Mouse (Mus musculus): ENCODE measurements at regions not wholly inside any gene's neighbourhood (a gene's known extent, or its start where the extent isn't known, plus 50 kb on each side); places are given as distances from the start of the nearest gene placed in this dataset.

DNA sequence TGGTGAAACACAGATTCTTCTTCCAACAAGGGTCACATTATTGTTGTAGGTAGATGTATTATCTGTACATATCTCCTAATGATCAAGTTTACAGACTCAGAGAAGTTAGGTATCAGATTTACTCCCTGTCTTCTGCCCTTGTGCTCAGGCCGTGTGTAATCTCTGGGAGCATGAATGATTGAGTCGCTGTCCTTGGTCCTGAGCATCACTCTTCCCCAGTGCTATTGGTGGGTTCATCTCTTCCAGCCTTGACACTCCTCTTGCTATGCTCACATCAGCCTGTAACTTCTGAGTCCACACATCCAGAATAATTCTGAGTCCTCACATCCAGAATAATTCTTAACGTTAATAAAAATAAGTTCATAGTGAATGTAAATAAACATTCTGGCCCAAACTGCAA, 295.6 kb downstream of the Basp1 start:
- peak; percentile 78 to 80 for DNase-seq

DNA sequence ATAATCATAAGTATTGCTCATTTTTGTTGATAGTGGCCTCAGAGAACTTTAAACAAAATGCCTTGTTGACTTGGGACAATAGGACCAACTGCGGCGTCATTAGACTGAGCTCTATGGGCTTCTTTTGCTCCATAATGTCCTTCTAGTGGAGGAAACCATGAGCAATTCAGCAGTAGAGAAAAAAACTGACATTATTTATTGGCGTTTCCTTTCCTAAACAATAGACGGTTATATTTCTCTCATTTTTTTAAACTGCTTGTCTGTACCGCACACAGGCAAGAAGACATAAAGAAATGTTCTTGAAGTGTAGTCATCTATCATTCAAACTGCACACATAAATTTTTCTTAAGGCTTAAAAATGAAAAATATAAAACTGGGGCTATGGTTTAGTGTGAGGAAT, 310.8 kb downstream of the Basp1 start:
- no peak for DNase-seq

DNA sequence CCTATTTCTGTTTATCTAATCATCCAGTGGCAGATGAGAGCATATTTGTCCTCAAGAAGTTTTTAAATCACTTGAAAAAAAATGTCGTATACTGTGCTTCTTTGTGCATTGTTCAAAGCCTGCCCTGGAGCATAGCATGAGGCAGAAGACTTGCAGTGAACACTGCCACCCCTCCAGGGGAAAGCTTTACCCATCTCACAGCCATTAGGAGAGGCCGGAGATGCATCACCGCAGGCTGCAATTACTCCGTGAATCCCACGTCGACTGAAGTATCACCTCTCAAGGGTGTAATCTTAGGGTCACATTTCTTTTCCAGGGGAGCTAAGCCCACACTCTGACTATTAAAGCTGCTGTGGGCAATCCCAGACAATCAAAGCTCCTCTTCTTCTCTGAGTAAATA, 319.8 kb downstream of the Basp1 start:
- no peak for DNase-seq

DNA sequence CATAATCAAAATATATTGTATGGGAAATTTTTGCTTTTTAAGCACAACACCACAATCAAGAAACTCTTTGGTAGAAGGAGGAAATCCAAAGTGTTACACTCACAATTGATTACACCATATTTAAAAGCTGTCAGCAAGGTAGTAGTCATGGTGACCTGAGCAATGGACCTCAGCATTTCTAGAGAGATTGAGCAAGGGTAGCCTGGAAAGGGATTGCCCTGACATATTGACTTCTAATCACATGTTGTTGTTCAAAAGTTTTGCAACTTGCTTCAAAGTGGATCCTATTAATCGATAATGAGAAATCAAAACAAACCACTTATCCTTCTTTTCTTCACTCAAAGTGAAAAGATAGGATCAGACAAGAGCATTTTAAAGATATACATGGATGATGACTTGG, 343.9 kb downstream of the Basp1 start:
- no peak for DNase-seq

DNA sequence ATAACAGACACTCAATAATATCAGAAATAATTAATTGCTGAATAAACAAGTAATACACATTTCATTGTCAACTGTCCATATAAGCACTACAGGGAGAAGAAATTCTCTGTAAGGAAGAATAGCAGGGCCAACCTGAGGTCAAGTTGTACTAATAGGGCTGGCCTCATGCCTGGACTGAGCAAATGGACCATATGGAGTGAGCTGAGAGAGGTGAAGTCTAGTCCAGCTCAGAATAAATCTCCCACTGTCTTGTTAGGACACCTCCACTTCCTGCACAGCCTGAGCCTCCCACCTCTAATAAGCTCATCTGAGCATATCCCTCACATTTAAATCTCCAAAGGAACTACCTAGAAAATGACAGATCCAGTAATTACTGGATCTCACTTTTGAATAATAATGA, 354.2 kb downstream of the Basp1 start:
- DNase-seq = peak; percentile 51 to 60

DNA sequence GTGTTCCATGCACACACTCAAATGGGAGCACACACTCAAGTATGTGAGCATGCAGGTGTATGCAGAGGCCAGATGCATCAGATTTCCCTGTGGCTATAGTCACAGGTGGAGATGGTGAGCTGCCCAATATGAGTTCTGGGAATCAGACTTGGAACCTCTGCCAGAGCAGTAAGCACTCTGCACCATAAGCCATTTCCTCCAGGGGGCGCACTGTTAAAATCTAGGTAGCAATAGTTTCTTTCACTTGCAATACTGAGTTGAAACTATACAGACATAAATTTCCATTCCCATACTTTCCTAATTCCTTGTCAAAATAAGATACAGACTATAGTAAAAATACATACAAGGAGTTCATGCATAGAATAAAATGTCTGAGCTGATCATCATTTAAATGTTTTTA, 365.7 kb downstream of the Basp1 start:
- DNase-seq = peak; percentile 71 to 72

DNA sequence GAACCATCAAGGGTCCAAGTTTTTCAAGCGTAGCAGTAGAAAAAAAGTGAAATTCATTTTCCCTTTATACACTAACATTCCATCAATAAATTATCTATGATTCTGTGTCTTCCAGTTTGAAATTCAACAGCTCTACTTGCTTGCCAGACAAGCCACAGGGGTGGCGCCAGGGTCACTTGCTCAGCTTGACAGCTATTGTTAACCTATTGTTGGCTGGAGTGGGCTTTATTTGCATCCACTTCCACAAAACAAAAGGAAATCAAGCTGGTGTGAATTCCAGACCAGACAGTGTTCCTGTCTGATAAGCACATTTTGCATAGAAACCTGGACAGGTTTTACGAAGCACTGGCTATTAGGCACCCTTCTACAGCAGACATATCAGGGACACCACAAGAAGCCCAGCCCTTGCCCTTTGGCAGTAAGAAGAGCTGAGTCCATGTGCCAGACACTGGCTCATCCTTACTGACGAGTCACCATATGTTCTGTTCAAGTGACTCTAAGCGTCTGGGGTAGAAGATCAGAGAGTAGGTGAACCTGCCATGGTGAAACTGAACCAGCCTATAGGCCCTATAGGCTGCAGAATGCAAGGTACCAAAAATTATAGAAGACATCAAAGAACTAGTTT, 366.9 kb downstream of the Basp1 start:
- DNase-seq = peak; percentile 20 to 33

DNA sequence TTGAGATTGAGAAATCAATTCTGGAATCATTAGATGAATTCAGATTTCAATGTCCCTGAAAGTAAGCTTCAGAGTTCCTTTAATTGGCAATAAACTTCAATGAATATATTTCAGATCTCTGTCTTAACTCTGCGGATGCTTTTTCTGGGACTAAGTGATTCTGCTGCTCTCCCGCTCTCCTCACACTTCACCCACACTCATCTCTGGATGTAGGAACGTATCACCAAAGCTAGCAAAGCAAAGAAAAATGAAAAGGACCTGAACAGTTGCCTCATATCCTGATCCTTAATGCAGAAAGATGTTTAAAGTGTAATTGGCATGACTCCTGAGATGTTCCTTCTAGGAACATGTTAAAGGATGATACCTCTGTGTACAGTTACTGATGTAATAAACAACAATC, 377.3 kb downstream of the Basp1 start:
- no peak for DNase-seq

DNA sequence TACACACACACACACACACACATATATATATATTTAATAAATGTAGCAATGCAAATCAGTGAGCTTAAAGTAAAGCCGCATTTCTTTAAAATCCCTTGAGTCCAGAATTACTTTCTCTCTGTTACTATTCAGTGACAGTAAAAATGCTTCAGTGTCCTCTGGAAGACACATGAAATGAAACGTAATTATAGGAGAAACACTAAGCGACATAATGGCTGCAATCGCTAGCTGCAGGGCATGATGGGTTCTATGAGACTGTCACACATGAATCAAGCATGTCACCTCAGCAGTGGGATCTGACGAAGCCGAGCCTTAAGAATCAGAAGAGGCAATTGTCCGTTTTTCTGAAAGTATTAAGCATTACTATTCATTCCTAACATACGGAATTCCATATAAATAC, 385.7 kb downstream of the Basp1 start:
- no peak for DNase-seq

DNA sequence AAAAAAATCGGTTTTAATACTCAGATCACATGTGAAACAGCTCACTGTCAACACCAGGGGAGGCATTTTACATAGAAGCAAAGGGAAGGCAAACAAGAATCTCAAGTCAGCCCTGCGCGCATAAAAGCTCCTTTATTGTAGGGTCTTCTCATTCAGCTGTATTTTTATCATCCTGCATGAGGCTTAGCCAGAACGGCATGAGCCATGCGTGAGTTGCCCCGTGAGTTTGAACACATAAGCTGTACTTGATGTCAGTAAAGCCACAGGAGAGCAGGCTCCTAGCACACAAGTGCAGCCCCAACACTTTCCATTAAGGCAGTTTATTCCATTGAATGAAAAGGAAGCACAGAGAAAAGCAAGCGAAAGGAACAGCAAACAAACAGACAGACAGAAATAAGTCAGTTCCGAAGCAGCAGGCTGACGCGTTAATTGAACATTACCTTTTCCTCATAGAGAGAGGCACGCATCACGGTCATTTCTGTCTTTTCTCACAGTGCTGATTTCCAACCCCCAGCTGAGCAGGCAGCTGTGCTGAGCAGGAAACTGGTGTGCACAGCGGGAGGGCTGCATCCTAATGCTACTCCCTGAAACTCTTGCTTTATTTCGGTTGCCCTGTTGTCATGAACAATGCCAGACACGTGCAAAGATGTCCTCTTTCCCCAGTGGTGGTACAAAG, 386.6 kb downstream of the Basp1 start:
- peak; percentile 4 to 14 for DNase-seq

DNA sequence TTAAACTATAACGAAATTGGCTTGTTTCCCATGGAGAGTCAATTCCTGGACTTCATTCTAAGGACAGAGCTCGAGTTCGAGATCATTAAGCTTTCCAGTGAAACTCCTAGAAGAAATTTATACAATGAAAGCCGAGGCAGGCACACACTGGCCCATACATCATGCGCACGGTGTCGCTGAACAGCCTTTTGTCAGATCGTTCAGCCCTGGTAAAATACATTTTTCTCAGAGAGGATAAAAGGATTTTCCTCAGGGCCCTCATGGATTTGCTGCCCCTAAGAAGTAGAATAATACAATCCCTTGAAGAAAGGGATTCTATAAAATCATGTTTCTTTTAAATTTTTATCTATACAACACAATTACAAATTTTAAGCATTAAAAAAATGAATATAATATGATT, 387.2 kb downstream of the Basp1 start:
- DNase-seq = no peak

DNA sequence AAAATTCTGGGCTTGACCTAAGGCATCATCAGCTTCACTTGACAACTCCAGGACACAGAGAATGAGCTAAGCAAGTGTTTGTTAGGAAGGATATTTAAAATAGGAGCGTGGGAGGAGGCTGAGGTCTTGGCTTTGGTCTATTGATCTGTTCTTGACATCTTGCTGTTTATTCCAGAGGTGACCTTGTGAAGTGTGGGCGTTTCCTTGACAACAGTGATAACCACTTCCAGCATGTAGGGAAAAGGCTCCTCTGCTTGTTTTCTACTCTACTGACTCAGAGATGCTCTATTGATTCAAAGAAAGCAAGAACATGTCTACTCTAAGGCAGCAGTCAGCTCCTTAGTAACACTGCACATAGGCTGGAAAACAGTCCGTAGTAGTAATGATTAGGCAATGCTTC, 392.6 kb downstream of the Basp1 start:
- DNase-seq = no peak

DNA sequence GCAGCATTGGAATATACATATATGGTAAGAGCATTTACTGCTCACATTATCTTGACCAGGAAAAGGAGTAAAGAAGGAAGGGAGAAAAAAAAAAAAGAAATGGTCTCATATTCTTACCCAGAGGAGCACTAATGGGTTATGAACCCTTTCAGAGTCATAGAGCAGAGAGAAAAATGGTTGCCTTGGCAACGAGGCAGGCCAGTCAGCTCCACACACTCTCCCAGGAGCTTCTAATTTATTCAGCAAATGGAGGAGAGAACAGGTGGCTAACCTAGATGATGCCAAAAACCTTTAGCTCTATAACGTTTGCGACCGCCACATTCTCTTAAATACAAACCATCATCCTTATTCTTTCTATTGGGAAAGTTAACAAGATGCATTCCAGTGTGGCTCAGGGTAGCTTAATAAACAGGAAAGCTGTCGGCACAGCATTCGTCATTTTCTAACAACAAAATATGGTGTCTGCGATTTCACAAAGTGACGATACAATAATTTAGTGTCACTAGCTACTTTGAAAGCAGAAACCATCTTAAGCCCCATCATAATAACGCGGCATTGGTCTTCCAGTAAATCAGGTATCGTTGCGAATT, 394.1 kb downstream of the Basp1 start:
- no peak for DNase-seq

DNA sequence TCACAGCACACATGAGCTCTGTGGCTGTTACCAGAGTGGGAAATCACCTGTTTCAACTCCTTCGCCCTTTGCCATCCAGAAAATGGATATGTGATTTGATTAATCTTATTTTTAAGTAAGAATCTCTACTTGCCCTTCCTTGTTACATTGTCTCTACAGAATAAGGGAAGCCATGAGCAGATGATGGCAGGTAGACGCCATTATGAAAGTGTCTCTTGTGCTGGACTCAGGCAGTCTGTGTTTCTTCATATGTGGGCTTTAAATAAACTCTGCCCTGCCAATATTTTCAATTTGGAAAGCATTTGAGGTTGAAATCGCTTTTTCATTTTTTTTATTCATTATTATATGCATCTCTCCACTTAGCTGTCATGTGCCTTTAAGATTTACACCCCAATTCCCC, 394.6 kb downstream of the Basp1 start:
- no peak for DNase-seq

DNA sequence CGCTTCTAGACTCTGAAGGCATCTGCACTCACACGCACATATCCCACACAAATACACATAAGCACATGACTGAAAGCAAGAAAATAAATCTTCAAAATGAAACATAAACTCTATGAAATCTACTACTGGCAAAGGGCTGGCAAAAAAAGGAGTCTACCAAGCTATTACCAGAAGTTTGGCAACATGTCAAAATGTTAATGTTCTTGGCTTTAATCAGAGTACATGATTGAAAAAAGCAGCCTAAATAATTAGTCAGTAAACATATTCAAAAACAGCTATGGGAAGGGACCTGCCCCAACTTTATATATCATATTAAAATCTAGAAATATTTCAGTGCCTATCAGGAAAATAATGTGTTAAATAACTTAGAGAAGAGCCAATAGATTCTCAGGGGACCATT, 405.8 kb downstream of the Basp1 start:
- no peak for DNase-seq

DNA sequence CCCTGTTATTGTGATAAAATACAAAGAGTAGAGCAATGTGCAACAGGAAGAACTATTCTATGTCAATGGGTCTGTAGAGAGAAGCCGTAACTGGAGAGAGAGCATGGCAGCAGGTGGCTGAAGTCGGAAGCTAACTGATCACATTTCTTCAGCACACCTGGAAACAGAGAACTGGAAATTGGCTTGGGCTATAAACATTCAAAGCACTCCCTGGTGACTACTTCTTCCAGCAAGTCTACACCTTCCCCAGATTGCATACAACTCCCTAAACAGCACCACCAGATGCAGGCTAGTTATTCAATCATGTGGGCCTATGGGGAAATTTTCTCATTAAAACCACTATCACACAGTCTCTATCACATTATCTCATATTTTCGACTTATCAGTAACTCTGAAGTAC, 413.4 kb downstream of the Basp1 start:
- no peak for DNase-seq

DNA sequence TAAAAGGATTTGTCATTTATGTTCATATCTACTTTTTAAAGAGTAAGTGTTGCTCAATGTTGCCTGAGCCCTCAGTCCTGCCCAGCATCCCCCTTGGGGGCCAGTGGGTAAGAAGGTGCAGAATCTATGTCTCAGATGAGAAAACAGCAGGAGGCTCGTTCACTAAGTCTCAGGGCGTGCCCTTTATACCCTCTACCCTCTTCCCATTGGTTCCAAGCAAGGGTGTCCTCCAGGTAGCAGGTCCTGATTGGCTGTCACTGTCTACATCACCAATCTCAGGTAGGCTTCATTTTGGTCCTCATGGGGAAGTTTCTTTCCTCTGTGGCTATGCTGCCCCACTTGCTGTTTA, 420.3 kb downstream of the Basp1 start:
- DNase-seq = no peak

DNA sequence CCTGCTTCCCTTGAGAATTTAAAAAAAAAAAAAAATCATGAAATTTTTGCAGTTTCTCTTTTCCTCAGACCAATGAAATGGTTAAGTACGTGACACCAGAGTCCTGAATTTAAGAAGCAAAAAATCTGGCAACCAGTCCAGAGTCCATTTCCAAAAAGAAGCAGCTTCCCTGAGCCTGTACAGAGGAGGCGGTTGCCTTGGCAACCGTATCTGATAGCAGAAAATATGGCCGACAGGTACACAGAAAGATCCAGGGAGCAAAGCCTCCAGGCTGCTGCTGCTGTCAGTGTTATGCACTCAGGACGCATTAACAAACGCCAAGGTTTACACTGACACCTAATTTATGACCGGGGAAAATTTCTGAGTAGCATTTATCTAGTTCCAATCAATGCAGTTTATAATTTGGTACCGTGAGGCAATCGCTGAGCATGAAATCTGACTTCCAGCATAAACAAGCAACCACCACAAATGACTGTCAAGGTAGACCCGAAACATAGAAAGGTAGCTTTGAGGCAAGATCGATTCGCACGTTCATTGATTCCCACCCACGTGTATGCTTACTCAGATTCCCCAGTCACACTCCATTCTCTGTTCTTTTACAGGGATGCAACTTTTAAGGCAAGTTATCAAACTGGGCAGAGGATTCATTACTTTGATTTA, 420.8 kb downstream of the Basp1 start:
- no peak for DNase-seq

DNA sequence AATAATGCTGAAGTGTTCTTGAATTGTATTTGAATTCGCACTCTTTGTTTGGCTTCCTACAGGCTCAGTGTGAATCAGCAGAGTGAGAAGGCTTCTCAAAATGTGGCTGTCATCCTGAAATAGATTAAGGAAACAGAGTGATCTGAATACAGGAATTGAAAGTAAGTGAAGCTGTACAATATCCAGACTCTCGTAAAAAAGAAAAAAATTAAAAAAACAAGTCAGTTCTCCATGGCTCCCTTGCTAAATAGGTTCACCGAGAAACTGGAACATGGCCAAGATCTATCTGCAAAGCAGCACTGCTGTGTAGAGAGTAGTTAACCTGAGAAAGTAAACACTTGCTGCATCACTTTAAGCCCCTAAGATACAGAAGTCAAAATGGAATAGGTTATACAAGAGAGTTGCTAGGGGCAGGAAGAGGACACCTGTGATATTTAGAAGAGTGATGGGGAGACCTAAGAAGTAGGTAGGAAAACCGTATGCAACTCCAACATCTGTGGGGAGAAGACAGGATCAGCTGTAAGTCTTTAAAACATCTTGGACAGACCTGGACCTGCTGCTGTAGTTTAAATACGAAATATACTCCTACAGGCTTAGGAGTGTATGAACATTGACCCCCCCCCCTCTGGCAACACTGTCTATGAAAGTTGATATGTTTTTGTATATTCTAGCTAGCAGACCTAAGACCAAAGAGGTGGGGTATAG, 423.3 kb downstream of the Basp1 start:
- DNase-seq = no peak

DNA sequence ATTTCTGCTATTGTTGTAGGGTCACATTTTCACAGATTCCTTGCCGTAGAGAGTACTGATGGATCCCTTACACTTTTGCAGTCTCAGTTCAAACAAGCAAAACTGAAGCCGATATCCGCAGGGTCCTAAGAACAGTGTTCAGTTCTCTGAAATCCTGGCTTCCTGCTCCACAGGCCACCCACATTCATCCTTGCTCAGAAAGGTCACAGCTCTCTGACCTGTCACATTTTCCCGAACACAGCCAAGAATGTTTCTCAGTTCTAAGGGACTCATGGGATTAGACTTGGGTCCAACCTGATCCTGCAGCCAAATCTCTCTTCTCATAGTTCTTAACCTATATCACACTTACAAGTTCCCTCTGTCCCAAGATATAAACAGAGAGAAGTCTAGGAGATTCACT, 432.7 kb downstream of the Basp1 start:
- peak; percentile 38 to 61 for DNase-seq

DNA sequence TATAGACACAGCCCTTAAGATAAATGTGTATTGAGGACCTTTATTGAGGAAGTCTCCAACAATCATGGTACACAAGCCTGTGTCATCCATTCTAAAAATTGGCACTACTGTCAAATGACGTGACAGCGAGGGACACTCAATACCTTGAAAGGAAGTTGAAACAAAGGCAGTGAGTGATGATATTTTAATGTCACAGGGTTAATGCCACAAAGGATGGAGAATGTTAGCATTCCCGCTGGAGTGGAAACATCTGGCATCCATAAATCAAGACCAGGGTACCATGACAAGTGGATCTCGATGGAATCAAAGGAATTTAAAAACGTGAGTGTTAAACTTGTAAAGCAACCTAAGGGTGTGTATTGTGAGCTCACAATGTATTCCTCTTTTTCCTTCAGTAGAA, 441.5 kb downstream of the Basp1 start:
- DNase-seq = peak in 1 of 2 experiments; percentile 8

DNA sequence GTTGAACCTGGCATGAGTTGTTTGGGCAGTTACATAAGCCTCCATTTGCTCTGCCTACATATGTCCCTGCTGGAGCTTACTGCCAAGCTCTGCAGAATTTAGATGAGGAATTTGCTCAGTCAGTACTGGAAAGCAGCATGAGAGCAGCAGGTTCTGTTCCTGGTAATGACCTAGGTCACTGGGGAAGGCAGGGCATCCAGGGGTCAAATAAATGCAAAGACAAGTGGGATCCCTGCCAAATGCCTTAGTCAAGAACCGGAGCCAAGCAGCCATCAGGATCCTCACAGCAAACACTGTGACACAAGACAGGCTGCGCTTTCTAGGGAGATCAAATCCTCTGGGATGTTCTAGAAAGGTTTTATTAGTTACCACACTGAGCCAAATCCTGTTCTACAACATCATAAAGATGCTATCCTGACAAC, 444.2 kb downstream of the Basp1 start:
- peak; percentile 71 to 80 for DNase-seq

DNA sequence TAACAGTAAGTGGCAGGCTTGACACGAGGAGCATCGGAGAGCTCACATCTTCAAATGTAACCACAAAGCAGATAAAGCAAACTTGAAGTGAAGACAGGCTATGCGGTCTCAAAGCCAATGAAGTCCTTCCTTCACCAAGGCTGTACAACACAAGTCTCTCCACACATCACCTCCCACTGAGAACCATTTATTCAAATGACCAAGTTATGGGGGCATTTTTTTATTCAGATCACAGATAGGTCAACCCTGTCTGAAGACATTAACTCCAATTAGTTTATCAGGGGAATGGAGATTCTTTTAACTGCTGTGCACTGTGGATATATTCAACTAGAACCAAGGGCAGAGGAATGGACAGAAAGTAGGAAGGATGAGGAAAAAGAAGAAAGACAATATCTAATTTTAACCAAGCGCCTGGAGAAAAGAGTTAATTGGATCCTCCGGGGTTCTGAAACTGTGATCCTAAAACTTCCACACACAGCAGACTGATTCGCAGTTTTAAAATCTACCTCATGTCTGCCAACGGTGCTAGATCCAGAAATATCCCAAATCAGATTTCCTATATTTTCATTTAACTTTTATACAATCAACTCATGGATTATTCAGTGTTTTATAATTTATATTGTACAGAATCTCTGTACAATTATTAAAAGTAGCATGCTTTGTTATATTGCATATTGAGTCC, 444.8 kb downstream of the Basp1 start:
- no peak for DNase-seq
